Mouse (Mus musculus) adrenal gland, postnatal 25 days (tissue): ENCODE measurements around the gene Plxna2. TPM values are rescaled to one million over a fixed set of nuclear protein-coding genes. Genes with fewer than 3 reads are reported as not detected.
A peak's percentile ranks its signal among the peaks of the same experiment; 100 is the strongest.

Experiments
- DNase-seq: peaks from one replicate; pipeline ENCODE4 v3.0.0; 2021; ENCODE audit warnings: mixed read lengths
- total RNA-seq: library from RNA; stranded (reverse); gene quantifications from 2 replicates; pipeline ENCODE4 v1.2.3, GENCODE M21; 2021

The Plxna2 gene
- total RNA-seq, 1 experiment from 2014 or later: 9.0 TPM

GRCm38 (mm10) chr1:194773899-194774298, 155.9 kb downstream of the Plxna2 start:
- no peak for DNase-seq

GRCm38 (mm10) chr1:194774350-194774749, 156.3 kb downstream of the Plxna2 start:
- no peak for DNase-seq

GRCm38 (mm10) chr1:194774754-194775153, 156.7 kb downstream of the Plxna2 start:
- no peak for DNase-seq

GRCm38 (mm10) chr1:194775656-194776374, 157.8 kb downstream of the Plxna2 start:
- no peak for DNase-seq

- DNase-seq: no peak
These were observed 158.7 kb downstream of the Plxna2 start for GRCm38 (mm10) chr1:194776510-194777244.

- DNase-seq: no peak
These were observed 159.6 kb downstream of the Plxna2 start for GRCm38 (mm10) chr1:194777608-194778007.

- DNase-seq: no peak
These were observed 162.4 kb downstream of the Plxna2 start for GRCm38 (mm10) chr1:194780392-194780791.

GRCm38 (mm10) chr1:194780794-194781390, 162.9 kb downstream of the Plxna2 start:
- DNase-seq: no peak

GRCm38 (mm10) chr1:194781556-194781955, 163.5 kb downstream of the Plxna2 start:
- DNase-seq: no peak

- DNase-seq: no peak
These were observed 164.3 kb downstream of the Plxna2 start for GRCm38 (mm10) chr1:194782325-194782724.

GRCm38 (mm10) chr1:194787626-194788025, 169.6 kb downstream of the Plxna2 start:
- DNase-seq: no peak

- no peak for DNase-seq
These were observed 175.4 kb downstream of the Plxna2 start for GRCm38 (mm10) chr1:194793226-194793924.

- DNase-seq: no peak
These were observed 177.3 kb downstream of the Plxna2 start for GRCm38 (mm10) chr1:194795316-194795715.

- no peak for DNase-seq
These were observed 179.8 kb downstream of the Plxna2 start for GRCm38 (mm10) chr1:194797843-194798242.

GRCm38 (mm10) chr1:194798511-194798910, 180.5 kb downstream of the Plxna2 start:
- DNase-seq: no peak

- no peak for DNase-seq
These were observed 190.2 kb downstream of the Plxna2 start for GRCm38 (mm10) chr1:194808261-194808660.

GRCm38 (mm10) chr1:194808681-194809080, 190.7 kb downstream of the Plxna2 start:
- no peak for DNase-seq

- no peak for DNase-seq
These were observed 191.6 kb downstream of the Plxna2 start for GRCm38 (mm10) chr1:194809600-194809999.

- no peak for DNase-seq
These were observed 196.2 kb downstream of the Plxna2 start for GRCm38 (mm10) chr1:194814187-194814586.

- DNase-seq: no peak
These were observed 197.5 kb downstream of the Plxna2 start for GRCm38 (mm10) chr1:194815547-194815946.

GRCm38 (mm10) chr1:194816913-194817312, 198.9 kb downstream of the Plxna2 start:
- DNase-seq: peak; percentile 69

GRCm38 (mm10) chr1:194820953-194821352, 202.9 kb downstream of the Plxna2 start:
- DNase-seq: no peak

GRCm38 (mm10) chr1:194821721-194822120, 203.7 kb downstream of the Plxna2 start:
- no peak for DNase-seq
